Mouse (Mus musculus) mesoderm, embryonic 11.5 days (tissue): Measurements from ENCODE around the gene Mark4.

Source experiments
- DNase-seq: peaks from one replicate; pipeline ENCODE4 v3.0.0-alpha.2; 2012; ENCODE audit warnings: low read depth, low spot score

Mark4 gene

DNA sequence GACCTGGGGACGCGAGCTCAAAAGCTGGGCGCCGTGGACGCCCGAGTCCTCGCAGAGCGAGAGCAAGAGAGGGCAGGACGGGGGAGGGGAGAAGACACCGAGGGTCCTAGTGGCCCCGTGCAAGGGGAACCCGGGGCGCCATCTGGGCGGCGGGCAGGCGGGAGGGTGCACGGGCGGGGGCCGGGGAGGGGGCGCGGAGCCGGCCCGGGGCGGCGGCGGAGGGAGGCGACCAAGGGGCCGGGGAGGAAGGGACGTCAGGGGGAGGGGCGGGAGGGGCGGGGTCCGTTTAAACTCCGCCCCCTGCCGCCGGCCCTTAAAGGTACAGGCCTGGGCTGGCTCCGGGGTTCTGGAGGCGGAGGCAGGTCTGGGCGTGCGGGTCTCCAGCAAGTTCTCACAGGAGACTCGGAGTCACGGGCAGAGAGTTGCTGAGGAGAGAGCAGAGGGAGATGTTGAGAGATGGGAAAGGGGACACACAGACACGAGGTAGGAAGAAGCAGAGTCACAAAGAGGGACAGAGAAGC lies at the start of gene Mark4:
Gene Mark4, minus strand, starts transcription at position 231 of the 521 bp plus-strand sequence.
- DNase-seq = peak; percentile 84

DNA sequence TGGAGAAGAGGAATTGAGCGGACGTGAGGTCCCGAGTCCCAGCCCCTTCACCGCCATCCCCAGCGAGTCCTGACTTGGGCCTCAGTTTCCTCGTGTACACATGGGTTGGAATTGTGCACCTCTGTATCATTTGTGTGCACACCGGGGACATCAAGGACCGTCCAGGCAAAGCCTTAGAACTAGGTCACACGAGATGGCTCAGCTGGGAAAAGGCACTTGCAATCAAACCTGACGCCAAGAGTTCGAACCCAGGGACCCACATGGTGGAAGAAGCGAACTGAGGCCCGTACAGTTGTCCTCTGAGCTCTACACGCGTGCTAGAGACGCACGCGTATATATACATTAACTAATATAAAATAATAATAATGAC lies 49.0 kb upstream of the Mark4 start:
- no peak for DNase-seq

DNA sequence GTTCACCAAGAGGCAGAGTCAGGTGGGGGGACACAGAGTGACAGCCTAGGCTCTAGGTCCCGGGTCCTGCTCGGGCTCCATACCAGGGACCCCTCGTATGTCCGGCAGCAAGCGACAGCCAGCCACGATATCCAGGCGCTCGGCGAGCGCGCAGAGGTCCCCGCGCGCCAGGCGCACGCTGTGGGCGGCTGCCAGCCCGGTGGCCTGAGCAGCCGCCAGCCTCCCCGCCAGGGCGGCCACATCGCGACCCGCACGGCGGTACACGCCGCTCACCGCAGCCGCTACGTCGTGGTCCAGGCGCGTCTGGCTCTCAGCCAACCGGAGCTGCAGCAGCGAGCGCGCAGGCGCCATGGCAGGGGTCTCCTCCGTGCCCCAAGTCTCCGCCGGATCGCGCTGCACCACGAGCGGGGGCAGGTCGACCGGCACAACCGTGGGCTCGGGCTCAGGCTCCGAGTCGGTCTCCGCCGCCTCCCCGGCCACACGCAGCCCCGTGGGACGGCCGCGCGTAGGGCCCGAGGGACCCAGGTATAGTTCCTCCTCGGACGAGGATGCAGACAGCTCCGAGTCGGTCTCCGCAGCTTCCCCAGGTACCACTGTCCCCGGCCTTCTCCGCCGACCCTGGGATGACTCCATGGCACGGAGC lies 48.5 kb upstream of the Mark4 start:
- peak; percentile 82 for DNase-seq

- DNase-seq = no peak
Measured at GRCm38 (mm10) chr7:19506326-19506725, 47.7 kb upstream of the Mark4 start.

GRCm38 (mm10) chr7:19503481-19504068 lies 45.0 kb upstream of the Mark4 start:
- DNase-seq = peak; percentile 73

GRCm38 (mm10) chr7:19501658-19502057 lies 43.0 kb upstream of the Mark4 start:
- DNase-seq = no peak

DNA sequence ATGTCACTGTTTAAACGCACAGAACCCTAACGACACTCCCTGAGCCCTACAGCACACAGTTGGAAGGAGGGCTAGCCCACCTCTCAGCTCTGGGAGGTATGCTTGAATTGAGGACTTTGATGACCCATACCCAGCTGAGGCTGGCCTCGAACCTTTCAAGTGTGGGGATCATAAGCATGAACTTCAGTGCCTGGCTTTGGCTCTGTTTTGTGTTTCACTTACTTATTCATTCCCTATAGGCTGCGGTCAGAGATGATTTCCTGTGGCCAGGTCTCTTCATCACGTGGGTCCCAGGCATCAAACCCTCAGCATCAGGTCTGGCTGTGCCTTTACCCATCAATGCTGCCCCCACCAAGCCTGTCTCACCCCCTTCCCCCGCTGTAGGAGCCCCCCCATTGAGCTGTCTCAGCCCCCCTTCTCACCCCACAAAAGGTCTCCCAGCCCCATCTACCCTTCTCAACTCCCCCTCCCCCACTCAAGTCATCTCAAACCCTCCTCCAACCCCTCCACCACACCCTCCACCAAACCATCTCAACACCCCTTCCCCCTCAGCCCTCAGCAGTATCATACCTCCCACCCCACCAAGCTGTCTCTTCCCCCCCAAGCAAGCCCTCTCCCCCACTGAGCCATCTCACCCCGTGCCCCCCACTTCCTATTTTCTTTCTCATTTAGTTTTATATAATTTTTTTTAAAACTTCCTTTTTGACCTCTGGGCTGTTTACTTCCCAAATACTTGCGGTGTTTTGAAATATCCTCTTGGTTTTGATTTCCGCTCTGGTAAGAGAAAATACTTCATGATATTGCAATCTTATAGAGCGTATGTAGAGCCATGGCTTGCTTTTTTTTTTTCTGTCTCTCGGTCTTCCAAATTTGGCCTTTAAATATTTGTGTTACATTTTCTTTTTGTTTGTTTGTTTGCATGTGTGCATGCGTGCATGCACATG lies 42.1 kb upstream of the Mark4 start:
- no peak for DNase-seq

DNA sequence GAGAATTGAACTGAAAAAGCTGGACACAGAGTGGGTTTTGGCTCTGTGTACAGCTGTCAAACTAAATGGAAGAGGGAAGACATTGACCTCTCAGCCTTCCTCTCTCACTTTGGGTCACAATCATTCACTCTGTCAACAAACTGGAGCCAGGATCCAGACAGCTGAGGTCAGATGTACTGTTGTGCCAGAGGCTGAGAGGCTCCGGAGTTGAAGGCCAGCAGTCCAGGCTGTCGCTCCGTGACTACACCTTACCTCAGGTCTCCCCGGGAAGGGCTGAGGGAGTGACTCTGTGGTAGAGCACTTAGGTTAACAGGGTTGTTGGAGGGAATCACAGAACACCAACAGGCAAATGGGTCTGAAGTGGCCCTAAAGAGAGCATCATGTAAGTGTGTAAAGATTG lies 39.7 kb upstream of the Mark4 start:
- no peak for DNase-seq

DNA sequence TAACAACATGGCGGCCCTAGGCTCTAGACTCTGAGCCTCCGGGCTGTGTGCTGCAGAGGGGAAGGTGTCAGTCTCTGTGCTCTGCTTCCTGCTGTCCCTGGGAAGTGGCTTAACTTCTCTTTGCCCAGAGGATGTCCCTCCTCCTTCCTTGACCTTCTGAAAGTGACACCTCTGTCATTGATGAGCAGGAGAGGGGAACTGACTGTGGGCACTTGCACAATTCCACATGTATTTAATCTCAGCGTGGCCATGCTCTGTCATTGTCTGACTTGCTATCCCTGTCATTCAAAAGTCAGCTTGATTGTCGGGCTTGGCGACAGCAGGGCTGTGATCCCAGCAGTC lies 37.6 kb upstream of the Mark4 start:
- DNase-seq = no peak

GRCm38 (mm10) chr7:19495521-19496213 lies 37.0 kb upstream of the Mark4 start:
- DNase-seq = peak; percentile 32

GRCm38 (mm10) chr7:19494751-19495474 lies 36.3 kb upstream of the Mark4 start:
- DNase-seq = no peak

GRCm38 (mm10) chr7:19491731-19492130 lies 33.1 kb upstream of the Mark4 start:
- peak; percentile 28 for DNase-seq

- DNase-seq = no peak
Measured at GRCm38 (mm10) chr7:19489525-19489924, 30.9 kb upstream of the Mark4 start.

DNA sequence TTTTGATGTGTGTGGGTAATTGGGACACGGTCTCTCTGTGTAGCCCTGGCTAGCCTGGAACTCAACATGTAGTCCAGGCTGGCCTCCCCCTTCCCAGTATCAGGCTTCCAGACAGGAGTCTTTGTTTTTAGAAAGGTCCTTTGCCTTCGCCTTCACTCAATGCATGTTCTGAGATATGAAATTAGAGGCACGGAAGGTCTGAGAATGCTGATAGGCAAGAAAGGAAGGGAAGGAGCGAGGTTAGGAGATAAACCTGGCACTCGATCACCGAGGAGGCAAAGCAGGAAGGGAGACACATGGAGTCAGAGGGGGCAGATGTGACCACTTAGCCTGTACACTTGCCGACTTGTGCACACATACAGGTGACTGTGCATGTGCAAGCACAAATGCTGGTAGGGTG lies 27.9 kb upstream of the Mark4 start:
- DNase-seq = no peak

DNA sequence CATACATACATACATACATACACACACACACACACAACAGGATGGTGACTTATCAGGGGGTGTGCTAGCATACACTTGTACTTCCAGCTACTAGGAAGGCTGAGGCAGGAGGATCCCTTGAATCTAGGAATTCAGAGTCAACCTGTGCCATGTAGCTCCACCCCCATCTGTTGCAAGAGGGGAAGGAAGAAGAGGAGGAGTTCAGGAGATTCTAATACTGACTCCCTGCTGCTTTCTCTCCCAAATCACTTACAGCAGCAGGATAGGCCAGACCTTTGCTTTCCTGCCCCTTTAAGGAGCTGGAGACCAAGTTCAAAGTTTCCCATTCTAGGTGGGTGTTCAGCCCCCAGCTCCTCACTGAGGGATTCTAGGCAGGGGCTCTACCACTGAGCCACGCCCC lies 26.9 kb upstream of the Mark4 start:
- DNase-seq = no peak

GRCm38 (mm10) chr7:19483281-19483680 lies 24.7 kb upstream of the Mark4 start:
- no peak for DNase-seq

- no peak for DNase-seq
Measured at GRCm38 (mm10) chr7:19477624-19478384, 19.2 kb upstream of the Mark4 start.

GRCm38 (mm10) chr7:19477084-19477483 lies 18.5 kb upstream of the Mark4 start:
- no peak for DNase-seq

DNA sequence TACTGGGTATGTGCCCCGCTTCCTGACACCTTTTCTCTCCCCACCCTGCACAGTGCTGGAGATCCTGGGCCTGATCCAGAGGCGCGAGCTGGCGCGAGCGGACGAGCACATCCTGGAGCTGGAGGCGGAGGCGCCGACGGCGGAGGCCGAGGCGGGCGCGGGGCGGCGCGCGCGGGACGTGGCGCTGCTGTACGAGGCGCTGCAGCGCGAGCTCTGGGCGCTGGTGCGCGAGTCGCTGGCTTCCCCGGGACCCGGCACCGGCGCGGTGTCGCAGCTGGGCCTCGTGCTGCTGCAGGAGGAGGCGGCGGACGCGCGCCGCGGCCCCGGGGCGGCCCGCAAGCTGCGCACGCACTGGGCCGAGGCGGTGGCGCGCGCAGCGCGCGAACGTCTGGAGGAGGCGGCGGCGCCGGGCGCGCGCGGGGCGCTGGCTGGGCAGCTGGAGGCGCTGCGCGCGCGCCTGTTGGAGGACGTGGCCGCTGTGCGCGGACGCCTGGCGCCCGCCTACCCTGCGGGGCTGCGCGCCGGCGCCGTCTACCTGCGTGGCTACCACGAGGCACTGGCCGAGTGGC lies 15.3 kb upstream of the Mark4 start:
- peak; percentile 87 for DNase-seq

GRCm38 (mm10) chr7:19472403-19472802 lies 13.8 kb upstream of the Mark4 start:
- DNase-seq = no peak
